Mouse (Mus musculus) CD4-positive, CD25-positive, alpha-beta regulatory T cell, adult 2 months (primary cell): ENCODE results near the gene Rph3al.
A peak's percentile ranks its signal among the peaks of the same experiment; 100 is the strongest.

ENCODE experiments used
- DNase-seq: peaks from one replicate; pipeline ENCODE4 v3.0.0-alpha.2; 2012; ENCODE audit warnings: low read depth, low spot score

Rph3al gene

DNA sequence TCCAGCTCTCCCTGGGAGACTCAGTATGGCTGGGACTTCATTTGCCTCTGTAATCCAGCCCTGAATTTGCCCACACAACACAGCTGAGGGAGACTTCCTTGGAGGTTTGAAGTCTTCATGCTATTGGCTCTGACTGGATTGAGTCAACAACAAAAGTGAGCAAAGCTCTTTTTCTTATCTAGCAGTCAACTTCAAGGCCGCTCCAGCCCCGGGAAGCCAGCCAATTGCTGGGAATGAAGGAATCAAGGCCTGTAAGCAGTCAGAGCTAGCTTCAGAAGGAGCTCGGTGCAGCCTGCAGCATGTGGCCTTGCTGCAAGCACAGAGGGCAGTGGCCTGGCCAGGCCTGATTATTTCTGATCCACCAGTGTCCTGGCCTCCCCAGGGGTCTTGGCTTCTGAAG is 126.3 kb downstream of the Rph3al start:
- no peak for DNase-seq

DNA sequence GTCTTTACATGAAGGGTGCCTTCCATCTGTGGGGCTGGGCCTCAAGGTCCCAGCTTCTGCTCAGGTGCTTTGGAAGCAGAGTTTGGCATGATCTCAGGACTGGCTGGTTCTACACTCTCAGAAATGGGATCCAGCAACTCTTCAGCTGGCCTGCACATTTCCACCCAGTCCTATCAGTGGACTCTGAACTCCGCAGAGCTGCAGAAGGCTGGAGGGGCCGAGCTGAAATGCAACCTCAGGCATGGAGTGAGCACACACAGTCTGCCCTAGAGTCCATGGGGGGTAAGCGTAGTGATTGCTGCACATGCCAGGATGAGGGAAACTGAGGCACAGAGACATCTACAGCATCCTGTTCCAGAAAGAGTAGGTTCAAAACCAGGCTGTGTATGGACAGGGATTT is 127.7 kb downstream of the Rph3al start:
- no peak for DNase-seq

DNA sequence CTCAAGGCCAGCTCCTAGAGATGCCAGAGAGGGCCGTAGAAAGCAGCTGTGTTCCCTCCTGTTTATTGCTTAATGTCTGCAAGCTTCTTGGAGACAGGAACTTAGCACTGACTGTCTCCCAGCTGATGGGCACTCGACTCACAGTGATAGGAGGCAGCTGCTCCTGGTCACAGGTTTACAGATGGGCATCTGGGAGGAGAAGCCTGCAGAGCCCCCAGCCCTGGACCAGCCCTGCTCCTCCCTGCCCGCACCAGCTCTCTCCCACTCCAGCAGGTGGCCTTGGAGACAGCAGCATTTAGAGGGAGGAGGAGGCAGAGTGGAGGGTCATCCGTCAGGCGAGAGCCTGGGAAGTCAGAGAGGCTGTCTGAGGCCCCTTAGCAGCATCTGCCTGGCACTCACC is 130.7 kb downstream of the Rph3al start:
- DNase-seq, result no peak

DNA sequence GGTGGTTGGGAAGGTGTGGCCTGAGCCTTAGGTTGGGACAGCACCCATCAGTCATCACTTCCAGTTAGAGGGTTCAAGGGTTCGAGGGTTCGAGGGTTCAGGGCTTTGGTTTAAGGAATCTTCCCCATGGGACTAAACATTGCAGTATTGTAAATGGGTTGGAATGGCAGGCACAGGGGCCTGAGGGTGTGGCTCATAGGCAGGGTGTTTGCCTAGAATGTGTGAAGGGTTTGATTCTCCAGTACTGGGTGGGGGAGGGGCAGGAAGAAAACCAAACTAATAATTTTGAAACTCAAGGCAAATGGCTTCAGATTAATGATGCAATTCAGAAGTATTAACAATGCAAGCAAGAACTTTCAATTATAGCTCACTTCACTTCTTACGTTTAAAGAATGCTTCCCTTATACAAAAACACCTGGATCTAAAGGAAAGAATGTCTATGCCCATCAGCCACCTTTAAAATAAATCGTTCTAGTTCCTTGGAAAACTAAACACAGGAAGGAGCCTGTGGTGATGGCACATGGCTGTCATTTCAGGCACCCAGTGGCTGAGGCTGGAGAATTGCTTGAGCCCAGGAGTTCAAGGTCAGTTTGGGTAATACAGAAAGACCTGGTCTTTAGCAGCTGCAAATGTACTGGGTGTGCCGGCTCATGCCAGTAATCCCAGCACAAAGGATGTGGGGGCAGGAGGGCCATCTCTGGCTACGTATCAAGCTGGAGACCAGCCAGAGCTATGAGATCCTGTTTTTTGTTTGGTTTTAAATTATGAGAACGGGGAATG is 136.3 kb downstream of the Rph3al start:
- DNase-seq, result no peak

DNA sequence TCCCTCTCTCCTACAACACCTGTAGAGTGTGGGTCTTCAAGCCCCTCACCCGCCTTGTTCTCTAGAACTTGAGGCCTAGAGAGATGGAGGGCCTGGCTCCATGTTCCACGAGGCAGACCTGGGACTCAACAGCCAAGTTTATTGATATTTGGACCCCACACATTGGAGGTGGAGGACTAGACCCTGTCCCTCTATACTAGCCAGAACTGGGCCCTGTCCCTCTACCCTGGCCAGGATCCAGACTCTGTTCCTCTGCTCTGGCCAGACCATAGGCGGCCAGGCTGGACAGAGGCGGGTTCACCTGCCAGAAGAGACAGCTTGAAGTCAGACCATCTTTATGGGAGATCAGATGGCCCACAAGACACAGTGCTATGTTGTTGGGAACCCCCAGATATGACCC is 136.9 kb downstream of the Rph3al start:
- DNase-seq, result no peak

DNA sequence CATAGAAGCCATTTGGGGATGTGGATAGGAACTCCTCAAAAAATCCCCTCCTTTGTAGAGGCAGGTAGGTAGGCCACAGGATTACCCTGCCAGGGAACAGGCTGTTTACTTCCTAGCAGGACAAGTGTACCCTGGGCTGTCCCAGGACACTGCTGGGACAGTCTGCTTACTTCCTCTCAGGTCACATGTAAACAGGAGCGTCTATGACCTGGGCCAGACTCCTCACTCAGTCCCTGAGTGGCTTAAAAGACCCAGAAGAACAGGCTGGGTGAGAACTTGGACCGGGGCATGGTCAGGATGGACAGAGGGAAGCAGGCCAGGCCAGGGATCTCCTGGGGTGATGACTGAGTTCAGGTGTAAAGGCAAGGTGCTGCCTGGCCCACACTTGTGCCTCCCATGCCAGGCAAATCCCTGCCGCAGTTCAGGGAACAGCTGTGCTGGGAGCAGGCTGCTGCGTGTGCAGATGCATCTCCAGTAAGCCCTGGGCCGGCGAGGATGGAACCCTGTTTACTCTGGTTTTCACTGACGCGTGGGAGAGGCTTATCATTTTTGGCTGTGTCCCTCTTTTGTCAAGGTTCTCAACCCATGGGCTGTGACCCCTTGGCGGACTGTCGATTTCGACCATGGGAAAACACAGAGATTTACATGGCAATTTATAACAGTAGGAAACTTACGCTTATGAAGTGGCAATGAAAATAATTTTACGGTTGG is 141.5 kb downstream of the Rph3al start:
- no peak for DNase-seq

DNA sequence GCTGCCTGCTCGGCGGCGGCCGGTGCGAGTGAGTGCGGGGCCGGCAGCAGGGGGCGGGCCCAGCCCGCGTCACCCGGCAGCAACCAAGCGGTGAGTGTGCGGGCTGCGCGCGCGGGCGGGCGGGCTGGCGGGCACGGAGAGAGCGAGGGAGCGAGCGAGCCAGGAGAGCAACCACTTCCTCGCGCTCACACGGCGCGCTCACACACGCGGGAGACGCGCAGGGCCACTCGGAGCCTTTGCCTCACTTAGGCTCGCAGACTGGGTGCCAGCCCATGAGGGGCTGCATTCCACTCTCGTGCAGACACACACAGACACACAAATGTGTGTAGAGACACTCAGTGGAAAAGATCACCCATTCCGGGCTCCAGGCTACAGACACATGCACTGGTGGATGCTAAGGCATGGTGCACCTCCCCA is 142.2 kb downstream of the Rph3al start, which contains the start of gene Doc2b:
Doc2b (minus strand) TSS at position 21 of the 417 bp plus-strand sequence.
- DNase-seq, result peak; percentile 30

DNA sequence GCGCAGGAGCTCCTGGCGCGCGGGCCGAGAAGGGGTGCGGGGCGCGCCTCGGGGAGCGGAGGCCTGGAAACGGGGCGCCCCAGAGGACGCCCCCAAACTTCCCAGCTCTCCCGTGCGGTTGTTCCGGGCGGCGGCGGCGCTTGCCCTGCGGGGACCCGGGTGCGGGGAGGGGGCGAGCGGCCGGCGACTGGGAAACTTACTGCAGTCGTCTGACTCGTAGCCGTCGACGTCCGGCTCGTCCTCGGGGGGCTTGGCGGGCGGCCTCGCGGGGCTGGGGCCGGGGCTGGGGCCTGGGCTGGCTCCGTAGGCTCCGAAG is 142.9 kb downstream of the Rph3al start:
- no peak for DNase-seq

DNA sequence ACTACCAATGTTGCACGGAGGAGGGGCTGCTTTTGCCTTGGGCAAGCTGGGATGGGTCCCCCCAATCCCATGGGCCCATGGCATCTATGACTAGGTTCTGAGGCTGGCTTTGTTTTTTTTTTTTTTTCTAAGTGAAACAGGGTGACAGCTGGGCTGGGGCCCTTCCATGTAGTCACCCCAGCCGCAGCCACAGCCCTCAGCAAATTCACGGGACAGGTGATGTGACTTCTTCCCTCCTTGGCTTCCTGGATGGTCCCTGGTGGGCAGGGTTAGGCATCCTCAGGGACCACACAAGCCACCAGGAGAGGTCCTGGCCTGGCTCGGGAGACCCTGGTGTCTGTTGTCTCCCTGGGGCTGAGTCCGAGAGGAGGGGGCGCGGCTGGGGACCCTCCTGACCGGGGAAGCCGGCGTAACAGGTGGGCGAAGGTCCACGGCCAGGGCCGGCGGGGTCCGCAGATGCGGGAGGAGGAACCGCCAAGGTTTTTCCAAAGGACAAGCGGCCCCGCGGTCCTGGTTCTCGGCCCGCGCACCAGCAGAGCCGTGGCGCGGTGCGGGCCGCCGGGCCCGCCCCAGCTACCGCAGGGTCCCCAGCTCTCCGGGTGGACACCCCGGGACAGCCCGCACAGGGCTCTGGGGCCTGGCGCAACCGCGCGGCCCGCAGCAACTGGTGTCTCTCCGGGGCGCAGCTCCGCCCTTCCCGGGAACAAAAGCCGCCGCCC is 143.5 kb downstream of the Rph3al start:
- DNase-seq, result no peak

DNA sequence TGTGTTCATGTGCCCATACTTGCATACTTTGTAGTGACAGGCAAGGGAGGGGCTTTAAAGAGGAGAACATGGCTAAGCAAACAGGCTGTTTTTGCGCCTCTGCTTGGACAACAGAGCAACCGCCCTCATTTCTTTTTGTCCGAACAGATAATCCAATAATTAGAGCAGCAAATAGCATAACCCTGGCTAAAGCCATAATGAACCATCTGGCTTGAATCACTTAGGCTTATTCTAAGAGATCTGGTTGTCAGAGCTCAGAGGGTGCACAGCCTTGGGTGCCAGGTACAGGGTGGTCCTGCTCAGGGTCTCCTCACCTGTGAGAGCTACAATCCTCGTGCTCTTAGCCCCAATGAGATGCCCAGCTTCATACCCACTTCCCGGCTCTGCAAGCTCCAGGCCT is 144.9 kb downstream of the Rph3al start:
- DNase-seq, result no peak

DNA sequence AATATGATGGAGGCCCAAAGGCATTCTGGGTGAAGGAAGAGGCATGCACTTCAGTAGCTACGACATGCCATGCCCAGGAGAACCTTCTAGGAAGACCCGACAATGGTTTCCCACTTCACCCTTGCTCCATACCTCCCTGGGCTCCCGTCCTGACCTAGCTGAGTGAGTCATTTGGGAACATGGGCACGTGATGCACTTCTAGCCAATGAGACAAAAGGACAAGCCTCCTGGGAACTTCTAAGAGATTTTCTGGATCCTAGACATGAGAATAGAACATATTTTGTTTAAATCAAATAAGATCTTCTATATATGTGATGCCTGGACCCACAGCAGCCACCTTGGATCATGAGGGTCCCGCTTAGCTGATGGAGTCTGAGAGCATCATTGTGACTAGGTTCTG is 145.7 kb downstream of the Rph3al start:
- DNase-seq, result no peak

DNA sequence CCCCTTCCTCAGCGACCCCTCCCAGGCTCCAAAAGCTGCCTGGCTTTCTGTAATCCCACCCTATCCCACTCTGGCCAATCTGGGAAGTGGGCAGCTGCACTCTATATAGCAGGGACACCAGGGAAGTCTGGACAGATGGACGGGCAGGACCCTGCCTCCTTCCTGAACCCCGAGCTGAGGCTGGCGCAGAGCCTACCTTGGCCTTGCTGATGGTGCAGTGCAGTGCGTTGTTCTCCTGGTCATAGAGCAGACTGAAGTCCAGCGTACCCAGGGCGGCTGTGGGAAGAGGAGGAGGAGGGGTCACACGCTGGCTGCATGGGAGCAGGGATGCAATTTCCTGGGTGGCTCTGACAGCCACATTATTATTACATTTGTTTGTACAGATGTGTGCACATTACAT is 152.3 kb downstream of the Rph3al start:
- DNase-seq, result no peak

DNA sequence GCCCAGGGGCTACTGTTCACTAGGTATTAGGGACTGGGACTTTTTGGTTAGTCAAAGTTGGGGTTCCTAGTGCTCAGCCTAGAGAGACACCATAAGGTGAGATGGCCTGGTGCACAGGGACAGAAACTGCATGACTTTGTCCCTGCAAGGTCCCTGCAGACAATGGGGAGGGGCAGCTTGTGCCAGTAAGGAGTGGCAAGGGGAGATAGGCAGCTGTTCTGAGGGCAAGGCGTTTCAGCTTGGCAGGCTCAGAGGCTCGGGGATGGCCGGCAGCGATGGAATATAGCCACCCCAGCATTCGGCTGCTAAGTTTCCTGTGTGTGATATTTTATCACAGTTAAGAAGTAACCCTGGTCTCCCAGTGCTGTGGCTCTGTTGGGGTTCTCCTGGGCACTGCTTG is 154.4 kb downstream of the Rph3al start:
- no peak for DNase-seq

DNA sequence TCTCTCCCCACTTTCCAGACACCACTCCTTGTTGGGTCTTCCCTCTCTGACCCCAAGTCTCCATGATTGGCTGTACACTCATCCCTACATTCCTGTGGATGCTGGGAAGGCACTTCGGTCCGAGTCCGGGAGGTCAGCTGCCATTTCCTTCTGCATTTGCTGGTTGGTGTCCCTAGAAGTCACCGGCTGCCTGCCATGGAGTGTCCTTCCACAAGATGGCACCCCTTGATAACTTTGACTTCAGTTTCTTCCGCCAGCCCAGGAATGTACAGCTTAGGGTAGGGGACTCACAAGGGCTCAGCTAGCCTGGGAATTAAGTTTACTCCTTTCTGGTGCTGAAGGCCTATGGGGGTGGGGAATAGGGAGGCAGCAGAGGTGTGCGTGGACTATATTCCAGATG is 156.3 kb downstream of the Rph3al start:
- peak; percentile 69 for DNase-seq
